Mouse (Mus musculus): ENCODE measurements around the gene Klhl29.

Klhl29 gene

DNA sequence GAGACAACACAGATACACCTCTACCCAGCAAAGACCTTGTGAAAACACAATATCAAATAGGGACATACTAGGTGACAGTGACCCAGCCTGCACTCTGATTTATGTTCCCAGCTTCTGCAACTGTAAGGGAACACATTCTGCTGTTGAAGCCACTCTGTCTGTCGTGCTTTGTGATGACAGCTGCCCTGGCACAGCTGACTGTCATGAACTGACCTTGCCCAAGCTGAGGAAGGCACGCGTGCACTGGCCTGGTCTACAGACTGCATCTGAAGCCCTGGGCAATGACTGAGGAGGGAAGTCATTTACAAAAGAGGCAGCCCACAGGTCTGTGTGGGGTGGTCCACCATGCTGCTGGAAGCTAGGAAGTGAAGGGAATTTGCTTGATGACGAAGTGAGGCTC lies 246.3 kb downstream of the Klhl29 start:
- in situ Hi-C loops (cut with MseI, MboI), result no loop called here

DNA sequence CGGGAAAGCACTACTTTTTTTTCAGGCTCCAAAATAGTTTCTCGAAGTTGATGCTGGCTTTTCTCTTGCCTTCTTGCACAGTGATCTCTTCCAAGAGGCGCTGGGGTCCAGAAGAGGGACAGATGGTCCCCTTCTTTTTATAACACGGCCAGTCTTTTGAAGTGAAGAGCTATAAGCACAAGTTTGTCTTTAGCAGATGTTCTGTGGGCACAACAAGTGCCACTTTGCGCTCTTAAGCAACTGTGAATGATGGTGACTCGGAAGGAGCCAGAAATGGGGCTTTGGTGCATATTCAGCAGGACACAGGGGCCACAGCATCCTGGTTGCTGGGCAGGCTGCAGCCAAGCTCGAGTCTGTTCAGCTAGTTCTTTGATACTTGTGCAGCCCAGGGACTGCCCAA lies 249.6 kb downstream of the Klhl29 start:
- in situ Hi-C loops (cut with MseI, MboI), result no loop called here

DNA sequence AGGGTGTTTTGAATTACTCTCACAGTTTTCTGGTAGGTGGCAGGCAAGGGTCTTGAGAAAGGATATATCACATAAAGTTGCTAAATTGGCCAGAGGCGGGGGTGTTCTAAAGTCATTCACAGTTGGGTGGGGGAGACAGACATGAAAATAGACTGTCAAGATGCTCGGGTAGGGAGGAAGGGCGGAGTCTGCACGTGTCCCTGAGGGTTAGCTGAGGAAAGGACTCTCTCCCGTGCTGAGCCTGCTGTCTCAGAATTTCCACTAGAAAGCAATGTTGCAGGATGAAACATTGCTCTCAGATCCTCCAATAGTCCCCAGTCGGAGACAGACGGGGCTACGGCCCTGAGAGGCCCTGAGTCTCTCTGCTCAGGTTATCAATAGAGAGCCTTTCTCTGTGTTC lies 252.5 kb downstream of the Klhl29 start:
- in situ Hi-C loops (cut with MseI, MboI), result no loop called here

DNA sequence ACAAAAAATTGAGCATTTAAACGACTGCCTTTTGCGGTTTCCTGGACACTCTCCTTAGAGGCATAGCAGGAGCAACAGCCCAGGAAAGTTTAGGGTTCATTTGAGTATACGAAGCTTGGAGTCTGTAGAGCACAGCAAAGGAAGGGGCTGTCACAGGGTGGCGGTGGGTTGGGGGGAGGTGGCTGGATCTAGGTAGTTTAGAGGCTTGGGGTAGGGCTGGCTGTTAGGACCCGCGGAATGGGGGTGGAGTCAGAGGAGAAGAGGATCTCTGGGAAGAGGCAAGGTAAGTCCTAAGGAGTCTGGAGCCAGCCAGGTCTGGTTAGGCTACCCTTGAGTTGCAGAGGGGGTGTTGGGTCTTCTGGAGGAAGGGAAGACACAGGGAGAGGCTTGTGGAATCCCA lies 255.2 kb downstream of the Klhl29 start:
- in situ Hi-C loops (cut with MseI, MboI), result no loop called here

DNA sequence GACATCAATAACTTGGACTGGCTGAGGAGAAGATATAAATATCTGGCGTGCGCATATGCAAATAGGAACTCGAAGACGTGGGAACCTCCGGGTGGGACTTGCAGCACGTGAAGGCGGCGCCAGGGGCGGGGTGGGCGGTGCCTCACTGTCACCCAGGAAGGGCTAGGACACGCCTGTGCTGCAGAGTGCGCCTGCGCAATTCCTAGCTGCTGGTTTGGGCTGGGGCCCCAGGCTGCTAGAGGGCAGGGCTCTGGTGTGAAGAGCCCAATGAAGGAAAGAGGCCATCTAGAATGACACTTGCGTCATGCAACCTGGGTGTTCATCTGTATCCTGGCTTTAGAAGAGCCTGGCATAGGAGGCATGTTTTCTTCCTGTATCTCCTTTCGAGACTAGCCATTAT lies 255.8 kb downstream of the Klhl29 start:
- in situ Hi-C loops (cut with MseI, MboI), result no loop called here

DNA sequence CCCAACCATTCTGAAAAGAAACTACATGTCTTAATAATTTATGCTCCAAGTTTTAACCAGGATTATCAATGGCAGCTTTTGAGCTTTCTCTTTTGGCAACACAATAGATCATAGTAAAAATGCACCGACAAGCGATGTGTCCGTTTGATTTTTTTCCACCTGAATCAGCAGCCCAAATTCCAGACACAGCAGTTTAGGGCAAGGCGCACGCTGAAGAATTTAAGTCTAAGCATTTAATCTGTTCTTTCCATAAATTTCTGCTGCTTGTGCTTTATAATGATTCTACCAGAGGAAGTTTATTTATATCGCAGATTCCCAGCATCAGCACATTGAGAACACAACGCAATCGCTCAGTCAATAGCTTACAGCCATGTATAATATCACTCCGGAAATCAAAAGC lies 256.2 kb downstream of the Klhl29 start:
- in situ Hi-C loops (cut with MseI, MboI), result no loop called here

DNA sequence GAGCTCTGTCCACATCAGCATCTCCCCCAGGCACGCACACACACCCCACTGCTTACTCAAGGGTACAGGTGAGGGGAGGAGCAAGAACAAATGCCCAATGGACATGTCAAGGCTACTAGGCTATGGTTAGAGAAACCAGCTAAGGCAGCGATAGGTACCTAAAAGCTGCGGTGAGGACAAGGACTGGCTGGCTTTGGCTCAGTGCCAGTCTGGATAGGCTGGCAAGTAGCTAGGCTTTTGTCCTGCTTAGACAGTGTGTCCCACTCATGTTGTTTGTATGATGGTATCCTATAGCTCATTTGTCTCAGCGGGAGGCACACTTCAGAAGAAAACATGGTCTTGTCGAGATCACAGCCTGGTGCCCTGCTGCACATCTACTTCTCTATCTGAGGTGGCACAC lies 258.9 kb downstream of the Klhl29 start:
- in situ Hi-C loops (cut with MseI, MboI), result no loop called here

DNA sequence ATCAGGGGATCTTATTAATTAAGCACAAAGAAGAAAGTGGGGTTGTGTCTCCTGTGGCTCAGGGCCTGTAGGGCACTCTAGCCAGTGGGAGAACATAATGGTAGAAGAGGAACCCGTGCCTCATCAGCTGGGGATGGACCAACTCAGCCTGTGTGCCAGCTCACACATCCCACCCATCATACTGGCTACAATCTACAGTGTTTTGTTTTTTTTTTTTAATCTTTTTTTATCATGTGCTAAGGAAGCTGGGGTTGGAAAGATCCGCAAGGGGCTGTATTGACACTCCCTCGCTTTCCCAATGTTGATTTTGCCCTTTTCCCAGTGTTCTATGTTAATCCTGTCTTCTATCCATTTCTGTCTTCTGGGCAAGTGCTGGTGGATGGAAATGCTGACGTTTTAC lies 260.9 kb downstream of the Klhl29 start:
- in situ Hi-C loops (cut with MseI, MboI), result no loop called here

DNA sequence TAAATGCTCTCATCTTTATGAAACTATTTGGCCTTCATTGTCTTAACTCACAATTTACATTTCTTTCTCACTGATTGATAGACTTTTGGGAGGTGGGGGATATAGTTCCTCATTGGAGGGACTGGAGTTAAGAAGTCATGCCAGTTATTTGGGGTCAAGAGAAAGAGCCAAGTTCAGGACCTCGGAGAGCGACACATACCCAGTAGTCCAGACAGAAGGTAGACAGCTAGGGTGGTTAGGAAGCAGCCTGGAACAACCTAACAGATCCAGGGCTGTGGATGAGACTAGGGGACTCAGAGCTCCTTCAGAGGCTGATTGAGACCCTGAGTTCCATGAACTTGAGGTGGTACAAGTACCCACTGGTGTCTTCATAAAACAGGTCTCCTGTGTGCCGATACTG lies 264.1 kb downstream of the Klhl29 start:
- in situ Hi-C loops (cut with MseI, MboI), result no loop called here

DNA sequence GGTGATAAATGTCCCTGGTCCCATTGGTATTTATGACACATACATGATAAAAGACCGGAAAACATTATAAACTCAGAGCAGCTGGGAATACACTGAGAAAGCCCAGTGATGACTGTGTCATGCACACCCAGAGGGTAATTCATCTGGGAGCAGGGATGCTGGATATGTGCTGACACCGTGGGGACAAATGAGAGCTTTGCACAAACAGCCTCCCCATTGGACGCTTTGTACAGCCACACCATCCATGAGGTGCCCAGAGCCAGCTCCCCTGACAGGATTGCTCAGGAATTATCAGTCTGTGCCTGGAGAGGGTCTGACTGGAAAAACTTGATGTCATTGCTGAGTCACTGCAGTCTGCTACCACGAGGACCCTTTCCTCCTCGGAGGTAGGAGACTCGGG lies 266.9 kb downstream of the Klhl29 start:
- in situ Hi-C loops (cut with MseI, MboI), result no loop called here

DNA sequence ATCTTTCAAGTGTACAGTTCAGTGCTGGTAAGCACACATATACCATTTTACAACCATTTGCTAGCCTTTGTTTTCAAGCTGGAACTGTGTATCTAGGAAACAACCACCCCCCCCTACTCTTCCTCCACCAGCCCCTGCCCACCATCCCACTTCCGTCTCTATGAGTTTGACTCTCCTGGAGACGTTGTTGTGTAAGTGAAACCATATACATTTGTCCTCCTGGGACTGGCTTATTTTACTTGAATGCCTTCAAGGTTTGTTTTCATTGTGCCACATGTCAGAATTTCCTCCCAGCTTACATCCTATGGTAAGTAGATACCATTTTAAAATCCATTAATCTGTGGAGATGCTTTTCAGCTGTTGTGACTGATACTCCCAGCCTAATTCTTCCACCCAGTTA lies 267.7 kb downstream of the Klhl29 start:
- in situ Hi-C loops (cut with MseI, MboI), result no loop called here

DNA sequence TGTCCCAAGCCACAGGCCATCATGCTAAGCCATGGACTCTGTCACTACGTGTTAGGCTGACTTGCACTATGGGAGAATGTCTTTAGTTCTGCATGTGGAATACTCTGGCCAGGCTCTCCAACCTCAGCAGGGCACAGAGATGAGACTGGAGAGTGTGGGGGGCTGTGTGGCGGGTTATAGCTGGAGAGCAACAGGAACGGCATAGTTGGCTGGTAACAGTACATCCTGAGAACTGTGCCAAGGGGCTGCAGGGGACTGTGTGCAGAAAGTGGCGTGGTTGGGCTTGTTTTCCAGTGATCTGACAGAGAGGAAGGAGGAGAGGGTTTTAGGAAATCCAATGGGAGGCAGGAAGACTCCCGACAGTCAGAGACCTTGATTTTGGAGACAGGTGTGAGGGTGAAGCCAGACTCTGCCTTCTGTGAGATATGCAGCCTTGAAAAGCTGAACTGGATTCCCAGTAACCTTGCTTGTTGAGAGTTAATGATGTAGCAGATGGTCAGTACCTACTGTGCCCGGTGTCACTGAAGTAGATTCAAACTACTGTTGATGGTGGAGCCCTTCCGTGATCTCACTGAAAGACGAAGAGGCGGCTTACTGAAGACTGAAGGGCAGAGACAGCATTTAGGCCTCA lies 270.9 kb downstream of the Klhl29 start:
- in situ Hi-C loops (cut with MseI, MboI), result no loop called here

DNA sequence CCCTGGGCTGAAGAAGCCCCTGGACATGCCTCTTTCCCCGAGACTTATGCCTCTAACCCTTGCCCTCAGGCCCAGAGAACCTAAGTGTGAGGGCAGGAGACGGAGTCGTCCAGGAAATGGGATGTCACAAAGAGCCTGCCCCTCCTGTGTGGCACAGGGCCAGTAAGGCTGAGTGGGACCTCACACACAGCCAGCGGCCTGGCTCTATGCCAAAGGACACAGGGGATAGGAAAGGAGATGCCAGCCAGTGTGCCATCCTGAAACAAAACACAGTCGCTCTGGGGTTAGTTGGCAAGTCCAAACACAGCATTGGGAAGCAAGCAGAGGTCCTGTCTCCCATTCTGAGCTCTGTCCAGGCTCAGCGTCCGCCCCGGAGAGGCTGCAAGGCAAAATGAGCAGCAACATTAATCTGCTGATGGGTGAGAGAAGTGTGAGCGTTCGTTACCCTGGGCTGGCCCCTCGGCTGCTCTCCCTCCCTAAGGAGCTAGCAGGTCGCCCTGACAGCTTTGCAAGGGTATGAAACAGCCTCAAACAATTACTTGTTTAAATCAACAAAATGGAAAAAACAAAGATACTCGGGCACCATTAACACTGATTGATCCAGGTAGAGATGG lies 274.0 kb downstream of the Klhl29 start:
- in situ Hi-C loops (cut with MseI, MboI), result no loop called here

DNA sequence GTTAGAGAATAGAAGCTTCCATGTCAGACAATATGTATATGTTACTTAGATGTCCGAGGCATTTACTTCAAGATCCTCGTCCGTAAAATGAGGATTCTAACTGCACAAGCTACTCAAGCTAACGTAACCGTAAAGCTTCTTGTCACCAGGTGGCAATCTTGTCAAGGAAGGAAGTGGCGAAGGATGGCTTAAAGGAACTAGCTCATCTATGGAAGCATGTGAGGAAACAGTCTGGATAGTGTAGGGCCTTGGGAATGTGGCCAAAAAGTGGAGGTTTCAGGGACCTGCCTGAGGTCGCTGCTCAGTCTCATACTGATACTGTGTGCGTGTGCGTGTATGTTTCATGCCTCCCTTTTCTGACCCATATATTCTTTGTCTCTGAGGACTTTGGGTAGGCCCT lies 275.9 kb downstream of the Klhl29 start:
- in situ Hi-C loops (cut with MseI, MboI), result no loop called here

DNA sequence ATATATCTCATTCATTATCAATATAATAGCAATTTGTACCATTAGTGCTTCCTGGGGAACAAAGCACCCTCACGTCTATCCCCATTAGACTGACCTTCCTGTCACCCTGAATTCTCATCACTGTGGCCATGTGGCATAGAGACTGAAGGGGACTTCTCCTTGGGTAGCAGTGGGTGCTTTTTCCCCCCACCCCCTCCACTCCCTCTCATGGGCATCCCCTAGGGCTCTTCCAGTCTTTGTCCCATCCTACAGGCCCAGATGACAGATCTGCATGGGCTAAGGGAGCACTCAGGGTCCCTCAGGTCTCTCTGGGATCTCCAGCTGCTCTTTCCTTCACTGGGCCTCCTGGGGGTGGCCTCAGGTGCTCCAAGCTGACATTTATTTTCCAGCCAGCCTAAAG lies 286.8 kb downstream of the Klhl29 start:
- in situ Hi-C loops (cut with MseI, MboI), result no loop called here

DNA sequence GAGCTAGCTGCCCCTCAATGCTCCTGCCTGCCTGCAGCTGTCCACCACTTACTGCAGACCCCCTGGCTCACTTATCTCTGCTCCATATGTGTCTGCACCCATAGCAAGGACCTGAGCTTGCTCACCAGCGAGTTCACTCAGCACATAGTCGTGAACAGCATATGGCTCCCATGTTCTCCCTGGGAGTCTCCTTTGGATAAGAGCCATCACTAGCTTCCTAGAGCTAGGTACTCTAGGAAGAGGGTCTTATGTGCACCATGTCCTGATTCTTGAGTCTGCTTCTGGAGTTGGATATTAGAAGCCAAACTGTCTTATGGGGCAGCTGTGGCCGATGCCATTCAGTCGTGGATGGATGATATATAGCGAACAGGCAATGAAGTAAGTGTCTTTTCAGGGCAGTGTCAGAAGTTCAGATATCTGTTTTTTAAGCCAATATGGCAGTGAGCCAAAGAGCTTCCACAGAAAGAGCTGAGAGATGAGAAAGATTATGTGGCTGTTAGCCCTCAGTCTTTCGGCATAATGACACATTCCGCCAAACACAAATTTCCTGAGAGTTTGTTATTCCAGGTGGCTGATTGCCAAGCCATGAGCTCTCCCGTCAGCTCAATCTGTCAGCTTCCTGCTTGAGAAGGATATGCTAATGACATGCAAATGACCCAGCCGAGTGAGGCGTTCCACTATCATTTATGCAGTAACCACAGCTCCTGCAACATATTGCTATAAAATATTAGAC lies 287.5 kb downstream of the Klhl29 start:
- in situ Hi-C loops (cut with MseI, MboI), result no loop called here

DNA sequence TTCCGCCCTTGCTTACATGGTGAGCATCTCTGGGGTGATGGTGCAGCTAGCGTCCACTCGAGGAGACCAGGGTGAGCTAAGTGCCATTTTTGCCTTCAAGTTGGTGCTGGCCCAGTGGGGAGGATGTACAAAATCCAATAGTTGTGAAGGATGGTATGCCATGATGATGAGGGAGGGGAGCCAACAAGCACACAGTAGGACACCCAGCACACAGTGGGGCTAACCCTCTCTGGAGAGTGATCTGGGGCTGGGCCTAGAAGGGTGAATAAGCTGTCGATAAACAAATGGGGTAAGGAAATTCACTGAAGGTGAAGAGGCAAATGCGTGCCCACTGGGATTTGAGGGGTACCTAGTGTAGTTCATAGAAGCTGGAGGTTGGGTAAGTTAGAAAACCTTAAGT lies 290.8 kb downstream of the Klhl29 start:
- in situ Hi-C loops (cut with MseI, MboI), result no loop called here

DNA sequence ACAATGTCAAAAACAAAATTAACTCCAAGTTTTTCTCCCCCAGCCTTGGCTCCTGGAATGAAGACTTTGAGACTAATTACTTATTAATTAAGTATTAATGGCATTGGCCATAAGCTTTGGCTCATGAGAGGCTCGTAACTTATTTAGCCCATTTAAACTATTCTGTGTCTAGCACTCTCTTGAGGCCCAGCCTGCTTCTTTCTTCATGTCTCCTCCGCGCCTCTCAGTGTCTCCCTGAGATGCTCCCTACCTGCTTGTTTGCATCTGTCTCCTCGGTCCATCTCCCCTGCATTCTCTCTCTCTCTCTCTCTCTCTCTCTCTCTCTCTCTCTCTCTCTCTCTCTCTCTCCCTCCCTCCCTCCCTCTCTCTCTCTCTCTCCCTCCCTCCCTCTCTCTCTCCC lies 294.0 kb downstream of the Klhl29 start:
- in situ Hi-C loops (cut with MseI, MboI), result no loop called here

DNA sequence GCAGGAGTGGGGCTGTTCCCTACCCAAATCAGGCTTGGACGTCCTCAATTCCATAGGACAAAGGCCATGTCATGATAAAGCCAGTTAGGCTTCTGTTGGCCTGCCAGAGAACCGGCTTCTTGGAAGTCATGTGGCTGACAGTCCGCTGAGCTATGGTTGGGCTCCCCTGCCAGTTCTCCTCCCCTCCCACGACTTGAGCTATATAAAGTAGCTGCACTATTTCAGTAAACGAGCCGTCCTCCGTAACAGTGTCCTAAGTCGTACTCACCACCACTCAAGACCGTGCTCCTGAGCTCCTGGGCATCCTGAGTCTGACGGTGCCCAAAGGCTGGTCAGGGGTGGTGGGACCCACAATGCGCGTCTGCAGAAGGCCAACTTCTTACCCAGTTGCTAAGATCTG lies 302.3 kb downstream of the Klhl29 start:
- in situ Hi-C loops (cut with MseI, MboI), result no loop called here

DNA sequence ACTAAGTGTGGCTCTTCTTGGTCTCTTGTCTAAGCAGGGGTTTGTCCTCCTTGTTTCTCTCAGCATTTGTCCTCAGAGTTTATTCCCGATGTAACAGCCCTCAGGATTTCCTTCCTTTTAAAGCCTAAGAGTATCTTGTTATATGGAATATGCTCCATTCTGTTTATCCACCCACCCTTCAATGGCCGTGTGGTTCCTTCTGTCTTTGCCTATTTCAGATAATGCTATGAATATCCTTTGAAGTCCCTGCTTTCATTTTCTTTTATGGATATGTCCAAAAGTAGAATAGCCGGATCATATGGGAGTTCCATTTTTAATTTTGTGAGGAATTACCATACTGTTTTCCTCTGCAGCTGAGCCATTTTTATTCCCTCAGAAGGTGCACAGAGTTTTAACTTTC lies 305.4 kb downstream of the Klhl29 start:
- in situ Hi-C loops (cut with MseI, MboI), result no loop called here

DNA sequence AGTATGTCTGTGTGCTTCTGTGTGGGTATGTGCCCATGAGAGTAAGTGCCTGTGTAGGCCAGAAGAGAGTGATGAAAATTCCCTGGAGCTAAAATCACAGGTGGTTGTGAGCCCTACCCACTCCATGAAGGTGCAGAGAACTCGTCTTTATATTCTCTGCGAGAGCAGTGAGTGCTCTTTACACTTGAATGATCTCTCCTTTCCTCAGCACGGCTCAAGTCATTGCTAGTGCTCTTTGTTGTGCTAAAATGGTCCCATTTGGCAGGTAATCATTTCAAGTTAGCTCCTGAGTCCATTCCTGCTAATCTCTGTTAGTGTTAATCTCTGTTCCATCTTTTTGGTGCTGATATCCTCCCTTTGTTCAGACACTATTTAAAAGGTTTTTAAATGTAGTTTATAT lies 307.9 kb downstream of the Klhl29 start:
- in situ Hi-C loops (cut with MseI, MboI), result no loop called here

DNA sequence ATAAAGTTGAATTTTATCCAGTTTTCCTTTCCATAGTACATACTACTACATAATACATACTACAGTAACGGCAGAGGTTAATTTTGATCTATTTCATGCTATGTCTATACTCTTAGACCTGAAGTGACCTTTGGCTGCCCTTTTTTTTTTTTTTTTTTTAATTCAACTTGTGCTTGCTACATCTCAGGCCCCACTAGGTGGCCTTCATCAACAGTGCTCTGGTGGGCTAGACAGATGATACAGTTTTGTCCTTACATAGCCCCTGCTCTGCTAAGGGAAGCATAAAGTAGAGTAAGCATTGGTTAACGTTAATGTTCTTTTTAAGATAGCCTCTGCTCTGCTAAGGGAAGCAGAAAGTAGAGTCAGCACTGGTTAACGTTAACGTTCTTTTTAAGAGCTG lies 327.4 kb downstream of the Klhl29 start:
- in situ Hi-C loops (cut with MseI, MboI), result no loop called here

DNA sequence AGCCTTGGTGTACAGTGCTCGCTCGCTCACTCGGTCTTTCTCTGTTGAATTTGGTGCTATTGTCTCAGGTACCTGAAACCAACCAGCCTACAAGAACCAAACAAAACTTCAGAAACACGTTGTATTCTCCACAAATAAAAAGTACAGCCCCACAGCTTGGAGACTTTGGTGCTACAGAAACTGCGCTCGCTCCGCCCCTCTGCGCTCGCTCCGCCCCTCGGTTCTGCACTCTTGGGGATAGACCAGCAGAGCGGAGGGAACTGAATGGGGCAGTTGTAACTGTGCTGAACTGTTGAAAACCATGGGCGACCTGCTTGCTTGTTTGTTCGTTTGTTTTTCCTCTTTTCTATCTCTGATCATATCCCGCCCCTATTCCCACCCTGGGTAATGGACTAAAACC lies 331.3 kb downstream of the Klhl29 start:
- in situ Hi-C loops (cut with MseI, MboI), result no loop called here

All from mouse trophoblast stem cell (cell line).